Mouse (Mus musculus) neural tube, embryonic 11.5 days (tissue): ENCODE results near the gene Vash1. TPM values are rescaled to one million over a fixed set of nuclear protein-coding genes. Genes with fewer than 3 reads are reported as not detected.
A peak's percentile ranks its signal among the peaks of the same experiment; 100 is the strongest.

Source experiments
- ATAC-seq: fragments of 200-750 bp; cut with Nextera tagmentation; 2 replicates; pipeline ENCODE4 v1.8.0; 2017; ENCODE audit warnings: moderate number of reproducible peaks, mild to moderate bottlenecking, moderate TSS enrichment, moderate library complexity; ENCODE audit not compliant: insufficient read depth, low FRiP score, low TSS enrichment
- DNase-seq: peaks from one replicate; pipeline ENCODE4 v3.0.0-alpha.2; 2015; ENCODE audit warnings: low spot score
- H3K27ac ChIP-seq: fragments of 300-500 bp; sonication (generic); 2 replicates; pipeline ENCODE4 v1.5.1; 2014; ENCODE audit warnings: low read depth, mild to moderate bottlenecking, low read length
- H3K27me3 ChIP-seq: fragments of 300-500 bp; sonication (generic); 2 replicates; pipeline ENCODE4 v1.6.1; 2014; ENCODE audit warnings: mild to moderate bottlenecking, low read length, mixed read lengths; ENCODE audit not compliant: control insufficient read depth, insufficient read depth
- H3K36me3 ChIP-seq: fragments of 300-500 bp; sonication (generic); 2 replicates; pipeline ENCODE4 v1.6.1; 2014; ENCODE audit warnings: mild to moderate bottlenecking, low read length, moderate library complexity, mixed read lengths; ENCODE audit not compliant: control insufficient read depth, insufficient read depth
- H3K4me1 ChIP-seq: fragments of 300-500 bp; sonication (generic); 2 replicates; pipeline ENCODE4 v1.6.1; 2014; ENCODE audit warnings: low read length, mixed read lengths; ENCODE audit not compliant: control insufficient read depth, insufficient read depth
- H3K4me2 ChIP-seq: fragments of 300-500 bp; sonication (generic); 2 replicates; pipeline ENCODE4 v1.6.1; 2014; ENCODE audit warnings: low read depth, mild to moderate bottlenecking, moderate library complexity
- H3K4me3 ChIP-seq: fragments of 300-500 bp; sonication (generic); 2 replicates; pipeline ENCODE4 v1.5.1; 2014; ENCODE audit warnings: low read depth, low read length
- H3K9ac ChIP-seq: fragments of 300-500 bp; sonication (generic); 2 replicates; pipeline ENCODE4 v1.6.1; 2014; ENCODE audit warnings: mild to moderate bottlenecking, low read length
- H3K9me3 ChIP-seq: fragments of 300-500 bp; sonication (generic); 2 replicates; pipeline ENCODE4 v1.6.1; 2016; ENCODE audit warnings: low read length; ENCODE audit not compliant: control insufficient read depth
- WGBS: fragments of 180-500 bp; shearing (Covaris S2); extraction: QIAGEN DNeasy Blood & Tissue Kit; methylation state at CpG from one replicate; pipeline ENCODE4 v1.1.7; 2014; 5-methylcytosine and 5-hydroxymethylcytosine counted together
- polyA plus RNA-seq: library from polyadenylated mRNA; unstranded; fragments of >200 nt; fragmentation: Nextera tagmentation; extraction: Ambion mirVana; gene quantifications from 2 replicates; pipeline ENCODE4 v1.2.1, GENCODE M21; 2014

Vash1 gene
- polyA plus RNA-seq, 1 experiment from 2014 or later = 27.8 TPM

DNA sequence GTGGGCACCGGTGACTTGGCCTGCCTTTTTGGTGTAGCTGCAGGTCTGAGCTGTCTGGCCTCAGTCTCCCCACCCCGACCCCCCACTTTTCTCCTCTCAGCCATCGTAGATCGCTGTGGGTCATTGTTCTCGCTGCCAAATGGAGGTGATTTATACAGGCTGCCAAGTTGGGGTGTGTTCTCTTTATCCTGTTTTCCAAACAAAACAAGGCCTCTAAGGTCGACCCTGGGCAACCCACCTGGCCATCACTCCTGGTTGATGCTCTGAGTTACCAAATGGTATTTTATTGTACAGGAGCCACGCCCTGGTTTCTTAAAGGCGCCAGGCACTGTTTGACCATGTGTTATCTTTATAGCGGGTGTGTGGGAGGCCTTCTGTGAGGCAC is 1.0 kb downstream of the Vash1 start:
- ATAC-seq (peak; percentile 24; the same call in 1 of the 2 replicates), DNase-seq (peak; percentile 64)
- peaks cover 17% of the 10 kb centered on the region for H3K4me1 ChIP-seq
- peak overlapping the region; percentile 84 for H3K4me2 ChIP-seq
- no peaks in the 10 kb centered on the region for H3K9me3 ChIP-seq
- peak overlapping the region; percentile 99 for H3K27ac ChIP-seq
- H3K4me3 ChIP-seq = peak overlapping the region; percentile 91
- WGBS = 1% methylated on average over 9 of the region's 9 CpGs
- H3K27me3 ChIP-seq = no peaks in the 10 kb centered on the region
- H3K9ac ChIP-seq = peak overlapping the region; percentile 98
- H3K36me3 ChIP-seq = peaks cover 2% of the 10 kb centered on the region; the same call in 1 of the 2 replicates

- peak overlapping the region; percentile 99 for H3K27ac ChIP-seq
- H3K9me3 ChIP-seq = no peaks in the 10 kb centered on the region
- H3K27me3 ChIP-seq = no peaks in the 10 kb centered on the region
- peak overlapping the region; percentile 91 for H3K4me3 ChIP-seq
- WGBS = 24% methylated on average over 12 of the region's 12 CpGs
- DNase-seq = no peak
- no peak for ATAC-seq
- H3K4me1 ChIP-seq = peaks cover 17% of the 10 kb centered on the region
- peaks cover 2% of the 10 kb centered on the region; the same call in 1 of the 2 replicates for H3K36me3 ChIP-seq
- H3K4me2 ChIP-seq = peak overlapping the region; percentile 84
- peak overlapping the region; percentile 98 for H3K9ac ChIP-seq
Measured at GRCm38 (mm10) chr12:86679991-86680491, 1.5 kb downstream of the Vash1 start.

DNA sequence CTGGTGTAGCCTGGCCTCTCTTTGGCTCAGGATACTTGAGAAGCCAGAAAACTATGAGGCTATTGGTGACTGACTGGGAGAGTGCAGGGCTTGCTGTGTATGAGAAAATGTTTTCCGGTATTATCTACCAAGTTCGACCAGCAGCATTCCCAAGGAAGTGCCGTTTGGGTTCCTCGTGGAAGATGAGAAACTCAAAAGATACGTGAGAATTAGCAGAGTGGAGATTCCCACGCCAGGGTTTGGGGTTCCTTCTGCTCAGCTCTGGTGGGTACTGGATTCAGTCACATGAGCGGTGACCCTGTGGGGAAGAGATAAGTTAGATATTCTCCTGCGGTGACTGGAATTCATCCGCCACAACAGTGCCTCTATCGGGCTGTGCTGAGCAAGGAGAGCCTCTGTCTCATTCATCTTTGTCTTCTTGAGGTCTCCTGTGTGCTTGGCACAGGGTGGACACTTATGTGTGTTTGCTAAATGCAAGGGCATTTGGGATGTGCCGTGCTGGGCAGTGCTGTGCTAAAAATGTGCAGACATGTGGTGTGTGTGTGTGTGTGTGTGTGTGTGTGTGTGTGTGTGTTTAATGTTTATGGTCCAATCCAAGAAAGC is 2.2 kb downstream of the Vash1 start:
- DNase-seq = no peak

GRCm38 (mm10) chr12:86681626-86682025 is 3.1 kb downstream of the Vash1 start:
- Histone ChIP-seq H3K4me2 (peak overlapping the region; percentile 26), H3K4me3 (peak overlapping the region; percentile 91; the same call in 1 of the 2 replicates), H3K9ac (peak overlapping the region; percentile 4; the same call in 1 of the 2 replicates), H3K27ac (no peak overlapping the region), H3K9me3 (no peaks in the 10 kb centered on the region), H3K27me3 (no peaks in the 10 kb centered on the region), H3K4me1 (peaks cover 17% of the 10 kb centered on the region), H3K36me3 (peaks cover 6% of the 10 kb centered on the region; the same call in 1 of the 2 replicates)
- ATAC-seq (no peak), DNase-seq (no peak)
- 90% methylated on average over 9 of the region's 9 CpGs for WGBS

More for the DNA sequence above, 2.2 kb downstream of the Vash1 start:
- peaks cover 17% of the 10 kb centered on the region for H3K4me1 ChIP-seq
- 37% methylated on average over 11 of the region's 11 CpGs for WGBS
- H3K4me2 ChIP-seq = peak overlapping the region; percentile 84
- H3K9me3 ChIP-seq = no peaks in the 10 kb centered on the region
- peaks cover 2% of the 10 kb centered on the region; the same call in 1 of the 2 replicates for H3K36me3 ChIP-seq
- peak overlapping the region; percentile 91 for H3K4me3 ChIP-seq
- peak overlapping the region; percentile 99; the same call in 1 of the 2 replicates for H3K27ac ChIP-seq
- H3K27me3 ChIP-seq = no peaks in the 10 kb centered on the region
- H3K9ac ChIP-seq = peak overlapping the region; percentile 98
- ATAC-seq = no peak

- no peak for ATAC-seq
- Histone ChIP-seq H3K4me3 (peak overlapping the region; percentile 91; the same call in 1 of the 2 replicates), H3K4me1 (peaks cover 17% of the 10 kb centered on the region), H3K4me2 (no peak overlapping the region; the same call in none of the 2 replicates), H3K9ac (no peak overlapping the region; the same call in 1 of the 2 replicates), H3K27ac (no peak overlapping the region), H3K9me3 (no peaks in the 10 kb centered on the region), H3K36me3 (peaks cover 6% of the 10 kb centered on the region; the same call in 1 of the 2 replicates), H3K27me3 (no peaks in the 10 kb centered on the region)
- DNase-seq = no peak
- WGBS = 89% methylated on average over 8 of the region's 8 CpGs
Measured at GRCm38 (mm10) chr12:86682178-86682577, 3.7 kb downstream of the Vash1 start.

- WGBS = 84% methylated on average over 7 of the region's 7 CpGs
- Histone ChIP-seq H3K4me2 (no peak overlapping the region), H3K27me3 (no peaks in the 10 kb centered on the region), H3K36me3 (peaks cover 6% of the 10 kb centered on the region; the same call in 1 of the 2 replicates), H3K4me3 (no peak overlapping the region), H3K9me3 (no peaks in the 10 kb centered on the region), H3K4me1 (peaks cover 17% of the 10 kb centered on the region), H3K27ac (no peak overlapping the region), H3K9ac (no peak overlapping the region)
- ATAC-seq = no peak
- DNase-seq = no peak
Measured at GRCm38 (mm10) chr12:86683698-86684097, 5.2 kb downstream of the Vash1 start.

GRCm38 (mm10) chr12:86685275-86685674 is 6.8 kb downstream of the Vash1 start:
- WGBS = 88% methylated on average over 9 of the region's 9 CpGs
- Histone ChIP-seq H3K4me2 (no peak overlapping the region), H3K36me3 (peaks cover 6% of the 10 kb centered on the region; the same call in 1 of the 2 replicates), H3K27me3 (no peaks in the 10 kb centered on the region), H3K9me3 (no peaks in the 10 kb centered on the region), H3K27ac (no peak overlapping the region), H3K9ac (no peak overlapping the region), H3K4me1 (peaks cover 15% of the 10 kb centered on the region), H3K4me3 (no peak overlapping the region)
- ATAC-seq (no peak), DNase-seq (no peak)

DNA sequence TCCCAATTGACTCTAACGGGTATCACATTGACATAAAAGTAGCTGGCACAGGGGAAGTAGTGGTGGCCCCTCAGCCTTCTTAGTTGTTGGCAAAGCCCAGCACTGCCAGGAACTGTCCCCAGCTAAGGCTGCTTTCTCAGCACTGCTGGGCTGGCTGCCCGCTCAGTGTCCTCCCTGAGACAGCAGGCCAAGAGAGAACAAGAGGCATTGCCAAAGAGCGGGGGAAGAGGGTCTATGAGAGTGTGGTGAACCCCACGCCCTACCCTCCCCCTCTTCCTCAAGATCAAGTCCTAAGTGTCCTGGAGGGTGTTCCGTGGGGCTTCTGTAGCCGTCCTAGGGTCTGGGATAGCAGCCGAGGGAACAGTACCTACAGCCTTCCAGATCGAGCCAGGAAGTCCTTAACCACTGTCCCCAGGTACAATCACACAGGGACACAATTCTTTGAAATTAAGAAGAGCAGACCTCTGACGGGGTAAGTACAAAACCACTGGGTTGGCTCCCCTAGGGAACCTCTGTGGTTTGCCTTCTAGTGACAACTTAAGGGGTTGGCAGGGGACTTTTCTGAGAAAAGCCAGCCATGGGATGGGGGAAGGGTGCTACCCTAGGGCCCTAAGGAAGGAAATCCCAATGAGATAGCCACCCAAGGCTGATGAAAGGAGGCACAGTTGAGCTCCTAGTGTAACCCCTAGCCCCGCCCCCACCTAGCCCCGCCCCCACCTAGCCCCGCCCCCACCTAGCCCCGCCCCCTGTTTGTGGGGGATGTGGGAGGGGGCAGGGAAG is 8.2 kb downstream of the Vash1 start:
- no peak for ATAC-seq
- H3K9ac ChIP-seq = no peak overlapping the region
- no peak overlapping the region for H3K27ac ChIP-seq
- no peak for DNase-seq
- H3K36me3 ChIP-seq = peaks cover 6% of the 10 kb centered on the region; the same call in 1 of the 2 replicates
- H3K27me3 ChIP-seq = no peaks in the 10 kb centered on the region
- 69% methylated on average over 12 of the region's 13 CpGs for WGBS
- H3K9me3 ChIP-seq = no peaks in the 10 kb centered on the region
- H3K4me1 ChIP-seq = peaks cover 4% of the 10 kb centered on the region
- no peak overlapping the region for H3K4me3 ChIP-seq
- no peak overlapping the region for H3K4me2 ChIP-seq
